Mouse (Mus musculus) adrenal gland, adult 8-10 months (tissue): Measurements from ENCODE around the gene Slc25a42. TPM values are rescaled to one million over a fixed set of nuclear protein-coding genes. Genes with fewer than 3 reads are reported as not detected.

Experiments
- DNase-seq: peaks from one replicate; pipeline ENCODE4 v3.0.0; 2022
- total RNA-seq, 4 experiments: library from RNA; stranded (reverse); gene quantifications; 2 replicates each; pipeline ENCODE4 v1.2.4; 2022

Slc25a42 gene
- total RNA-seq, 4 experiments from 2014 or later: 41.0 to 54.2 (median 43.1) TPM

- DNase-seq: no peak
These were observed 42.0 kb downstream of the Slc25a42 start for GRCm38 (mm10) chr8:70170116-70170515.

- no peak for DNase-seq
These were observed 45.5 kb downstream of the Slc25a42 start for GRCm38 (mm10) chr8:70166504-70167110.

DNA sequence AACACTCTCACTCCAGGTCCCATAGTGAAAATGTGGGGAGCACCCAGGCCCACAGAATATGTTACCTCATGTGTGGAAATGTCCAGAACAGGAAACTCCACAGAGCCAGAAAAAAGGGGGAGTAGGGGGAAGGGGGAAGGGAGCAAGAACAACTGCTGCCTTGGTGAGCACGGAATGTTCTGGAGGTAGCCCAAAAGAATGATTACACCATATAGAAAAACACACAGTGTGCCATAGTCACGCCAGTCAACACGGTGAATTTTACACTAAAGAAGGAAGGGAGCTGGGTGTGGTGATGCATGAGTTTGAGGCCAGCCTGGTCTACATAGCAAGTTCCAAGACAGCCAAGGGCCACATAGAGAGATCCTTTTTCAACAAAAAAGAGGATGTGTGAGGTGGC is 48.8 kb downstream of the Slc25a42 start:
- DNase-seq: no peak

DNA sequence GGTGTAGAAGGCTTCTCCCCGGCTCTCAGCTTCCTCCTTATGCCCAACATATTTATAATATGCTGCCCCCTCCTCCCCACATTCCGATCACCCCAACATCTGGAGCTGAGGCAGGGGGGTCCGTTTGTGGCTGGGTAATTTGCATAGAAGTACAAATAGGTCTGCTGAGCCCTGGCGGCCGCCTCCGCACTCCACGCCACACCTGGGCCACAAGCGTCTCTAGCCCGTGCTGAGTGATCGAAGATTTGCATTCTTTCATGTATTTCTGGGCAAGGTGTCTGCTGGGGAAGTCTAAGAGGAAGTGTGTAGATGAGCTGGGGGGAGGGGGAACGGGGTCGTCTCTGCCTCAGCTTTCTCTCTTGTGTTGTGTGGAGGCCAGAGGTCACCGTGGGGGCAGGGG is 52.1 kb downstream of the Slc25a42 start:
- no peak for DNase-seq

GRCm38 (mm10) chr8:70159211-70159610 is 52.9 kb downstream of the Slc25a42 start:
- DNase-seq: no peak

- DNase-seq: peak; percentile 45
These were observed 53.8 kb downstream of the Slc25a42 start for GRCm38 (mm10) chr8:70158069-70158853.

GRCm38 (mm10) chr8:70157240-70157800 is 54.8 kb downstream of the Slc25a42 start:
- DNase-seq: no peak

DNA sequence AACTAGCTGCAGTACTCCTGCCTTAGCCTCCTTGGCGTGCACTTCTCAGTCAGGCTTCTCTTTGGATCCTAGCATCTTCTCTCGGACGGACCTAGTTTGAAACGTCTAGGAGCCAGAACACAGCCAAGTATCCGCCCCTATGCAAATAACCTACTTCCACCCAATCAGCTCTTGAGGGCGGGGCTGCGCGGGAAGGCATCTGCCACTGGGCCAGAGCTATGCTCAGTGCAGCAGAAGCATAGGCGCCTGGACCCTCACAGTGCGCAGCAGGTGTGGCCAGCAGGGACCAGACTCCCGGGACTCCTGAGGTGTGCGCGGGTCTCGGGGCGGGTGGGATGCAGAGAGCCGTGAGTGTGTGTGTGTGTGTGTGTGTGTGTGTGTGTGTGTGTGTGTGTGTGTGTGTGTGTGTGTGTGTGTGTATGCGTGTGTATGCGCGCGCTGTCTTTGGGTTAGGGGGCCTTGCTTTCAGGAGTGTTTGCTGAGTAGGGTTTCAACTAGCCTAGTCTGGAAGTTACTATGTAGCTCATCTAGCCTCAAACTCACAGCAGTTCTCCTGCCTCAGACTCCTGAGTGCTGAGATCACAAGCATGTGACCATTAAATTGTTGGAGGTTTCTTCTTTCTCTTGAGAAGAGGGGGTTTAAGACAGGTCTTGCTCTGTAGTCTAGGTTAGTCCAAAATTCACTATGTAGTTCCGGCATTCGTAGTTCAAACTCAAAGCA is 59.4 kb downstream of the Slc25a42 start:
- DNase-seq: peak; percentile 48

GRCm38 (mm10) chr8:70150158-70150557 is 61.9 kb downstream of the Slc25a42 start:
- DNase-seq: no peak

- no peak for DNase-seq
These were observed 64.2 kb downstream of the Slc25a42 start for GRCm38 (mm10) chr8:70147678-70148607.

- no peak for DNase-seq
These were observed 72.1 kb downstream of the Slc25a42 start for GRCm38 (mm10) chr8:70139981-70140380.

DNA sequence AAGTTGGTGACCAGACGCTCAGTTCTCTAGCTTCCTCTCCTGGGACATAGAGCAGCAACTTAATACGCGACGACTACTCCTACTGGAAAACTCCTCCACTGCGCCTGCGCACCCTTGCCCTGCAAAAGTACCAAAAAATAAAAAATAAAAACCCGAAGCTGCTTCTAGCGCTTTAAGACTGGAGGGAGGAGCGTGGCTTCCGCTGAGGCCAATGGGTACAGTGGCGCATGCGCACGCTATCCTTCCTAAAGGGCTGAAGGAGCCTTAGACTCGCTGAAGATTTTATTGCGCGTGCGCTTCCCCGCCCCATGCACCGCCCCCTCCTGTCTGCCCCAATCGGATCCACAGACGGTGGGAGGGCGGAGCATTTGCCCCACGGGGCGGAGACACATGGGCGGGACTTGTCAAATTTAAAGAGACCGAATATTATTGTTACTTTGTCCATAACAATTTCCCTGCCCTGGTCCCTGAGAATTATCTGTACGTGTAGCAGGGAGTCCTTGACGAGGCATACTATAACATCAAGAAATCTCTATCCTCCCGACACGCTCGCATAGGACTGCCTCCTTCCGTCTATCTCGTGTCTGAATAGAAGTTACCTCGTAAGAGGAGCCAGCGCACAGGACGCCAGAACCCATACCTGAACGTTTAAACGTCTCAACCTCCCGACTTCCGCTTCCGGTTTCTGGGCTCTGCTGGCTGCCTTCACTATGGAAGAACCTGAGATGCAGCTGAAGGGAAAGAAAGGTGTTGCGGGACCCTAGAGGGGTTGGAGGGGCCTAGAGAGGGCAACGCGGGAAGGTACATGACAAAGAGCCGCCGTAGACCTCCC is 72.9 kb downstream of the Slc25a42 start, which contains the start of the genes Rfxank, Borcs8 and Mef2b:
Gene Rfxank, minus strand, starts transcription at position 129 of the 832 bp plus-strand sequence.
Gene Borcs8, plus strand, starts transcription at position 474 of the 832 bp plus-strand sequence.
Gene Mef2b, plus strand, starts transcription at position 686 of the 832 bp plus-strand sequence.
- peak; percentile 99 for DNase-seq

DNA sequence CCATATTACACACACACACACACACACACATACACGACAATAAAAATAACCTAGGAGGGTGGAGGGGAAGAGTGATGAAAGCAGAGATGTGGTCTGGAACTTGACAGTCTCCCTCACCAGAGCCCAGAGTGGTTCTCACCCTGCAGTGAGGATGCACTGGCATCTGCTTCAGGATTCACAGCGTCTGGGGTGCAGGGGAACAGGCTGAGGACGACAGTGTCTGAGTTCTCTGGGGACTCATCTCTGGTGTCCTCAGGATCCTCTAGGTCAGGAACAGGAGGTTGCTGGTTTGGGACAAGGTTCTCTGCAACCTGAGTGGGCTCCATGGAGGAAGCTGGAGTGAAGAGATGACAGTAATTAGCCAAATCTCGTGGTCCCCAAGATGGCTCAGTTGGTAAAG is 74.2 kb downstream of the Slc25a42 start:
- DNase-seq: no peak

DNA sequence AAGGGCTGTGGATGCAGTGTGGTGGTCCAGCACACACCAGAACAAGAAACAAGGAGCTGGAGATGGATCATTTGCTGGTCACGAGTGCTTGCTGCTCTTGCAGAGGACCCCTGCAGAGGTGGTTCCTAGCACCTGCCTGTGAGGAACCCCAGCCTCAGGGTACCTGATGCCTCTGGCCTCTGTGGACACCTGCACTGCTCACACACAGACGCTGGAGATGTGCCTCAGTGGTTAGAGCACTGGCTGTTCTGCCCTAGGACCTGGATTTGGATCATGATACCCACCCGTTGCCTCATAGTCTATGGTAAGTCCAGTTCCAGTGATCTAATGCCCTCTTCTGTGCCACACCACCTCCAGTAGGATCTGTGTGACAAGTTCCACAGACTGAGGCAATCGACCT is 75.5 kb downstream of the Slc25a42 start:
- DNase-seq: no peak

DNA sequence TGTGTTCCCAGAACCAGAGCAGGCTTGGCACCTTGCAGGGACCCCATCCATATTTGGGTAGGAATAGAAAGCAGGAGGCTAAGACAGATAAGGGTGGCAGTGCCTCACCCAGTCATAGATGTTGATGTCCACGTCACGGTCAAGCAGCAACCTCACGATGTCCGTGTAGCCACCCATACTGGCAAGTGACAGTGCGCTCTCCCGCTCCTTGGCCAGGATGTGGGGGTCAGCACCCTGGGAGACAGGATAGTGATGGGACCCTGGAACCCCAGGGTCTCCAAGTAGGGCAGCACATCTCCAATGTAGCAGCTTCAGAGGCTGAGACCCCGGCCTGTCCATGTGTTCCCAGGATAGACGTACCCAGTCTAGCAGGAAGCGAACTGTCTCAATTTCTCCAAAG is 77.2 kb downstream of the Slc25a42 start:
- DNase-seq: no peak

Other genes with a start within 250 kb of the Slc25a42 start
- gene Gatad2a, start 215.9 kb downstream of the Slc25a42 start, total RNA-seq: 100 to 1,000 TPM in 3 of 4 experiments, 10 to 100 TPM in 1; 99.1 to 124 (median 106) TPM
- 10 to 100 TPM; 58.7 to 77.4 (median 63.3) TPM for gene Mau2, start 169.6 kb downstream of the Slc25a42 start, total RNA-seq
- 10 to 100 TPM; 31.6 to 53.3 (median 39.2) TPM for gene Sugp1, start 169.5 kb downstream of the Slc25a42 start, total RNA-seq
- 1 to 10 TPM in 2 of 4 experiments, under 1 TPM in 2; 0.17 to 1.2 (median 0.85) TPM for gene Tm6sf2, start 139.4 kb downstream of the Slc25a42 start, total RNA-seq
- gene Hapln4, start 128.8 kb downstream of the Slc25a42 start, total RNA-seq: 1 to 10 TPM in 2 of 4 experiments, under 1 TPM in 2; 0.21 to 1.9 (median 0.92) TPM
- 1 to 10 TPM in 1 of 4 experiments, under 1 TPM in 3; 0.20 to 1.5 (median 0.36) TPM for gene Ncan, start 91.4 kb downstream of the Slc25a42 start, total RNA-seq
- 10 to 100 TPM; 24.5 to 26.7 (median 25.1) TPM for gene Nr2c2ap, start 81.0 kb downstream of the Slc25a42 start, total RNA-seq
- 10 to 100 TPM; 15.9 to 24.7 (median 21.9) TPM for gene Rfxank, start 73.2 kb downstream of the Slc25a42 start, total RNA-seq
- gene Borcs8, start 72.8 kb downstream of the Slc25a42 start, total RNA-seq: 10 to 100 TPM; 49.9 to 65.3 (median 59.3) TPM
- gene Mef2b, start 72.6 kb downstream of the Slc25a42 start, total RNA-seq: 1 to 10 TPM in 2 of 4 experiments, under 1 TPM in 2; 0.70 to 1.4 (median 0.99) TPM
- 10 to 100 TPM; 70.3 to 95.5 (median 90.6) TPM for gene Tmem161a, start 39.9 kb downstream of the Slc25a42 start, total RNA-seq
- 10 to 100 TPM; 34.6 to 65.6 (median 46.1) TPM for gene Sugp2, start 21.9 kb upstream of the Slc25a42 start, total RNA-seq
- 10 to 100 TPM; 13.3 to 19.3 (median 16.0) TPM for gene Armc6, start 22.2 kb upstream of the Slc25a42 start, total RNA-seq
- 10 to 100 TPM; 18.7 to 38.9 (median 29.2) TPM for gene Homer3, start 70.5 kb upstream of the Slc25a42 start, total RNA-seq
- 10 to 100 TPM; 74.5 to 93.4 (median 86.3) TPM for gene Ddx49, start 90.2 kb upstream of the Slc25a42 start, total RNA-seq
- gene Cope, start 90.2 kb upstream of the Slc25a42 start, total RNA-seq: 100 to 1,000 TPM; 190 to 236 (median 226) TPM
- 1 to 10 TPM; 2.8 to 5.3 (median 4.1) TPM for gene Cers1, start 103.5 kb upstream of the Slc25a42 start, total RNA-seq
- 1 to 10 TPM in 2 of 4 experiments, under 1 TPM in 2; 0.70 to 1.6 (median 1.1) TPM for gene Gdf1, start 117.5 kb upstream of the Slc25a42 start, total RNA-seq
- gene Upf1, start 141.0 kb upstream of the Slc25a42 start, total RNA-seq: 10 to 100 TPM; 64.2 to 82.6 (median 76.1) TPM
- gene Comp, start 161.3 kb upstream of the Slc25a42 start, total RNA-seq: under 1 TPM in 3 of 4 experiments, not detected in 1; 0.17 to 0.61 (median 0.27) TPM
- gene Crtc1, start 227.3 kb upstream of the Slc25a42 start, total RNA-seq: 10 to 100 TPM; 25.3 to 52.7 (median 36.5) TPM